Mouse (Mus musculus) spleen, adult 2 months (tissue): ENCODE results near the gene Mcm3. TPM values are rescaled to one million over a fixed set of nuclear protein-coding genes. Genes with fewer than 3 reads are reported as not detected.
"Not testable (repeated sequence)": the region's sequence is repeated elsewhere in the genome, so short reads cannot be mapped to it uniquely, and the experiment has no call there.

ENCODE experiments used
- DNase-seq, 2 experiments: peaks; one replicate each; pipeline versions ENCODE4 v3.0.0 to v3.0.0-alpha.2; 2012 to 2021; ENCODE audit warnings: low spot score in 2 of 2, low read depth in 1 of 2
- H3K27ac ChIP-seq: fragments of 200-500 bp; 2 replicates; pipeline ENCODE4 v1.5.1; 2012; ENCODE audit warnings: low read length, inconsistent platforms; ENCODE audit not compliant: insufficient read depth
- H3K27me3 ChIP-seq: fragments of 200-500 bp; 2 replicates; pipeline ENCODE4 v1.6.1; 2012; ENCODE audit warnings: mild to moderate bottlenecking, moderate library complexity, low read length, inconsistent platforms; ENCODE audit not compliant: control insufficient read depth, insufficient read depth
- H3K36me3 ChIP-seq: fragments of 200-500 bp; 2 replicates; pipeline ENCODE4 v1.6.1; 2012; ENCODE audit warnings: mild to moderate bottlenecking, low read length, inconsistent platforms; ENCODE audit not compliant: control insufficient read depth, insufficient read depth
- H3K4me1 ChIP-seq: fragments of 200-500 bp; 2 replicates; pipeline ENCODE4 v1.6.1; 2011; ENCODE audit warnings: inconsistent platforms; ENCODE audit not compliant: control insufficient read depth, insufficient read depth, insufficient read length
- H3K4me3 ChIP-seq: fragments of 200-500 bp; 2 replicates; pipeline ENCODE4 v1.5.1; 2011; ENCODE audit warnings: mild to moderate bottlenecking, inconsistent platforms; ENCODE audit not compliant: insufficient read depth, insufficient read length; ENCODE audit errors: extremely low read depth
- CTCF ChIP-seq: fragments of 200-500 bp; IDR thresholded peaks from 2 replicates; pipeline ENCODE4 v1.5.1; 2011; ENCODE audit warnings: mild to moderate bottlenecking, inconsistent platforms; ENCODE audit not compliant: insufficient read depth, insufficient read length, insufficient replicate concordance; ENCODE audit errors: extremely low read depth
- POLR2A ChIP-seq: fragments of 200-500 bp; IDR thresholded peaks from 2 replicates; pipeline ENCODE4 v1.6.1; 2011; ENCODE audit warnings: low read depth, low read length, inconsistent platforms
- WGBS: fragments of 180-500 bp; shearing (Covaris S2); methylation state at CpG from one replicate; pipeline ENCODE4 v1.1.7; 2018; 5-methylcytosine and 5-hydroxymethylcytosine counted together
- polyA plus RNA-seq: library from polyadenylated mRNA; depleted of rRNA; stranded (reverse); fragments of >200 nt; gene quantifications from 2 replicates; pipeline ENCODE4 v1.2.3, GENCODE M21; 2012

Gene Mcm3
- polyA plus RNA-seq, 1 experiment = 22.6 TPM

DNA sequence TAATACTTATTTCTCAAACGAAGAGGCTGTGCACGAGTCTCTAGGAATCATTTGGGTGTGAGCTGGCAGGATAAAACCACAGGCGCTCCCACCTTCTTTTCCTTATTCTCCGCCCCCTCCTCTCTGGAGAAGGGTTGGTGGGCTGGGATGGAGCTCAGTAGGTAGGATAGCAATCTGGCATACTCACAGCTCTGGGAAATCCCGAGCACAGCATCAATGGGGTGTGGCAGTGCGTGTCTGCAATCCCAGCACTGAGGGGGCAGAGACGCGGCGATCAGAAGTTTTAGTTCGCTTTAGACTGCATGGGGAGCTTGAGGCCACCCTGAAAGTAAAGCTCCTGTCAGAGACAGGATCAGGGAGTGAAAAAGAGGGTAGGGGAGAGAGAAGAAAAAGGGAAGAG, 31.7 kb downstream of the Mcm3 start:
- Histone ChIP-seq H3K27me3 (no peaks in the 10 kb centered on the region), H3K4me1 (no peaks in the 10 kb centered on the region), H3K27ac (no peak overlapping the region), H3K4me3 (no peak overlapping the region), H3K36me3 (no peaks in the 10 kb centered on the region)
- TF ChIP-seq POLR2A (no peak), CTCF (no peak)
- WGBS = 71% methylated on average over 10 of the region's 10 CpGs
- DNase-seq = no peak

DNA sequence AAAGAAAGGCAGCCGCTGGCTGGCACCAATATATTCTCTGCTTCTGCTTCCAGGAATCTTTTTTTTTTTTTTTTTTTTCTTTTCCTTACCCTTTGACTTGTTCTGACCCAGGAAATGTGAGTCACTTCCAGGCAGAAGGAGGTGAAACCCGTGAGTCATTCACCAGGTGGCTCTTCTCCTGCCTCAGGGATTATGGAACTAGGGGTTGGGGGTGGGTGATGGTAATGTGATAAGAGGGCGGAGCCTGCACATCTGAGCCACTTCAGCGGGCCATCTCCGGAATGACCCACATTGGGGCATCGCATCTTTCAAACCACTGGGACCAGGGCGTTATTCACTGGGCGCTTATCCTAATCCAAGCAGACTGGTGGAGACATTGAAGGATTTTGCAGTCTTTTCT, 33.1 kb downstream of the Mcm3 start:
- Histone ChIP-seq H3K27ac (no peak overlapping the region), H3K4me3 (no peak overlapping the region), H3K27me3 (no peaks in the 10 kb centered on the region), H3K36me3 (no peaks in the 10 kb centered on the region), H3K4me1 (no peaks in the 10 kb centered on the region)
- WGBS = 58% methylated on average over 8 of the region's 8 CpGs
- no peak for DNase-seq
- TF ChIP-seq POLR2A (no peak), CTCF (no peak)

DNA sequence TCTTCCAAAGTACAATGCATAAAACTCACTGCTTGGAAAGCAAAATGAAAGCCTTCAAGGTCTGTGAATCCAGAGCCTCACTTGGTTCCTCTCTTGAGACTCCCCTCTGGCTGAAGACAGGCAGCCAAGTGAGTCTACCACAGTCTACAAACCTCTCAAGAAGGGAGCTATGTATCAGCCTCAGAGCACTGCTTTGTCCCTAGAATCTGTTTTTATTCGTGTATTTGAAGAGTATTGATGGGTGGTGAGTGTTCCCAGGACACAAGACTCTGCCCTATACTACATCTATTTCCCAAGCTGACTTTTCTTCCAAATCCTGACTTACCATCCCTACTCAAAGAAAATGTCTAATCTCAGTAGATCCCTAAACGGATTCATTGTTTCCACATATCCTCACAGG, 41.7 kb downstream of the Mcm3 start:
- no peak for DNase-seq
- no peak for TF ChIP-seq CTCF
- no peak for TF ChIP-seq POLR2A
- no peaks in the 10 kb centered on the region for H3K4me1 ChIP-seq
- H3K27me3 ChIP-seq = no peaks in the 10 kb centered on the region
- H3K27ac ChIP-seq = no peak overlapping the region
- 78% methylated on average over 2 of the region's 2 CpGs for WGBS
- no peaks in the 10 kb centered on the region for H3K36me3 ChIP-seq
- no peak overlapping the region for H3K4me3 ChIP-seq

DNA sequence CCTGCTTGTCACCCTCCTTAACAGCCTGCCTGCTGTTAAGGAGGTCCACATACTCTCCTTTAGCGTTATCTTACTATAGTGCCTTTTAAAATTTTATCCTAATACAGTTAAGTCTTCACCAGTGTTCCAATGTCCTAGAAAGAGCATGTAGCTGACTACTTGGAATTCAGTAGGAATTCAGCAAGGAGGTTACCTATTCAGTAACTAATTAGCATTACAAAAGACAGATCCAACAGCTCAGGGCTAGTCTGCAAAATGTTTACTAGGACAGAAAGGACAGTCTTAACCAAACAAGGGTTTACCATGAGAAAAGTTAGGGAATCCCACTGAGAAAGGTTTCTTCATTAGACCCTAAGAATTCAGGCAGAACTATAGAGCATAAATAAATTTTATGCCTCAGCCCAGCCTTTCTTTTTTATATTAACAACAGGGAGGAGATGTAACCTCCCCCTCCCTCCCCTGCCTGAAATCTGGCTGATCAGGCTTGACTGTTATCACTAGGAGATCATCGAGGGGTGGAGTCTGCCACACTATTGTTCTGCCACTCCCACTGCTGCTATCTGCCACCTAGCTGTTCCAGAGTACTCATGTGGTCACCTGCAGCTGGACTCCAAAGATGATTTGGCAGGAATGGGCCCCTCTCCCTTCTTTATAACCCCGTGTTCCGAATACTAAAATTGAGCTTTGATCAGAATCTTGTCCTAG, 45.9 kb downstream of the Mcm3 start:
- not testable (repeated sequence) for H3K27me3 ChIP-seq, H3K4me3 ChIP-seq, H3K36me3 ChIP-seq, H3K4me1 ChIP-seq, DNase-seq, H3K27ac ChIP-seq
- 74% methylated on average over 4 of the region's 4 CpGs for WGBS

DNA sequence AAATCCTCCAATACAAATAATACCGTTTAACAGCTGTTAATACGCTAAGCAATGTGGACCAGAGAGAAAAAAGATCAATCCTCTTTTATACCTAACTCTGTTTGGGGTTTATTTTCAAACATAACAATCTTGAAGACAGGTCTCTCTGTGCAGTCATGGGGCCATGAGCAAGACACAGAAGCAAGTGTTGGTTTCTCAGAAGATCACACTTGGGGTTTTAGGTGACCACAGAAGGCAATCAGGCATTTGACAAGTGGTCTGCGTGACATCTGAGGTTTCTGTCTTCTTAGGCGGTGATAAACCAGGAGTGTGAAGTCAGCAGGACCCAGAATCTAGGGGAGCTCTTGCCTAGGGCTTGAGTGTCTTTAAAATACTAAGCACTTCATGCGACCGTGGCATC, 53.6 kb downstream of the Mcm3 start:
- H3K27me3 ChIP-seq = no peaks in the 10 kb centered on the region
- no peaks in the 10 kb centered on the region for H3K36me3 ChIP-seq
- no peaks in the 10 kb centered on the region for H3K4me1 ChIP-seq
- no peak for DNase-seq
- no peak overlapping the region for H3K27ac ChIP-seq
- WGBS = 65% methylated on average over 6 of the region's 6 CpGs
- no peak overlapping the region for H3K4me3 ChIP-seq
- TF ChIP-seq CTCF = no peak
- no peak for TF ChIP-seq POLR2A

DNA sequence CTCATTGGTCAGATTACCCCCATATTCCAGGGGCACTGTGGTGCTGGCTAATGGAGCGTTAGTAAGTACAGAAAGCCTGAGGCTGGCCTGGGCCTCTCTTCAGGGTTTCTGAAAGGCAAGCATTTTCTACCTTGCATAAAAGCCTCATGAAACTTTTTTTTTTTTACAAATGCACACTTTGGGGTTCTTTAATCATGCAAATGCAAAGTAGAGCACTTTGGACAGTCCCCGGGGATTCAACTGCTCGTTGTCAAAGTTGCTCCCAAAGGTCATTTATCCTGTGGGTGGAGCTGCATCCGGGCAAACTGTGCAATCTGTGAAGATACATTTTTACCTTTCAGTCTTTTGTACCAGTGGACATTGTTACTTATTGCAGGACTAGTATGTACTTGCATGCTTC, 58.7 kb downstream of the Mcm3 start:
- Histone ChIP-seq H3K4me3 (no peak overlapping the region), H3K36me3 (no peaks in the 10 kb centered on the region), H3K4me1 (no peaks in the 10 kb centered on the region), H3K27ac (no peak overlapping the region), H3K27me3 (no peaks in the 10 kb centered on the region)
- 84% methylated on average over 4 of the region's 4 CpGs for WGBS
- no peak for TF ChIP-seq CTCF
- no peak for TF ChIP-seq POLR2A
- DNase-seq = no peak

DNA sequence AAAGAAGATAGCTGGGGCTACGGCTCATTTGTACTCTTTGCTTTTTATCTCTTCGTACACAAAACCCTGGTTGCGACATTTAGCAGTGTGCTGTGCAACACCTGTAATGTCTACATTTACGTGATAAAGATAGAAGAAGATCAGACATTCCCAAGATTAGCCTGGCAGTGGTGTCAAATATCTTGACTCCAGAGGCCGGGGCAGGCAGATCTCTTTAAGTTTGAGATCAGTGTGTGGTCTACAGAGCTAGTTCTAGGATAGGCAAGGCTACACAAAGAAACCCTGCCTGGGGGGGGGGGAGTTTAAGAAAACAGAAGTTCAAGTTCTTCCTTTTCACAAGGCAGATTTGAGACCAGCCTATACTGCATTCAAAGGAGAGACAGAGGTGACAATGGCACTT, 59.8 kb downstream of the Mcm3 start:
- 88% methylated on average over 5 of the region's 5 CpGs for WGBS
- no peaks in the 10 kb centered on the region for H3K4me1 ChIP-seq
- H3K27me3 ChIP-seq = no peaks in the 10 kb centered on the region
- no peak for DNase-seq
- H3K27ac ChIP-seq = no peak overlapping the region
- no peak for TF ChIP-seq POLR2A
- TF ChIP-seq CTCF = no peak
- no peaks in the 10 kb centered on the region for H3K36me3 ChIP-seq
- H3K4me3 ChIP-seq = no peak overlapping the region

DNA sequence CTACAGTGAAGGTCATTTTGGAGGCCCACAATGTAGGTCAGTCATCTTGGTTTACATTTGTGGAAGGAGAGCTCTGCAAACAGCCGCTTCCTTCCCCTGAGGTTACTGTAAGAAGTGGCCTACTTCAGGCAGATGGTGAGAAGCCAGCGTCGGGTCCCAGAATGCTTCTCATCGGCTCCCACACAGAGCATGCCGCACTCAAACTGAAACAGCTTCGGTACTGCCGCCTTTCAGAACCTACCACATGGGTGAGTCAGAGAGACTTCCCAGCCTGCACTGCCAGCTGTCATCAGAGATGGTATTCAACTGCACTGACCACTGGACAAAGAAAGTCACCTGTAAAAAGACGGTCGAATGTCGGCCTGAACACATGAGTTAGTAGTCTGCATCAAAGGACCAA, 60.3 kb downstream of the Mcm3 start:
- Histone ChIP-seq H3K4me1 (no peaks in the 10 kb centered on the region), H3K27me3 (no peaks in the 10 kb centered on the region), H3K27ac (no peak overlapping the region), H3K36me3 (no peaks in the 10 kb centered on the region), H3K4me3 (no peak overlapping the region)
- no peak for DNase-seq
- TF ChIP-seq CTCF = no peak
- TF ChIP-seq POLR2A = no peak
- WGBS = 77% methylated on average over 10 of the region's 10 CpGs
